Mouse (Mus musculus) olfactory bulb, adult 2 months (tissue): ENCODE measurements around the gene Mgat5. TPM values are rescaled to one million over a fixed set of nuclear protein-coding genes. Genes with fewer than 3 reads are reported as not detected.
A peak's percentile ranks its signal among the peaks of the same experiment; 100 is the strongest.

Experiments used
- H3K27ac ChIP-seq: fragments of 200-500 bp; 2 replicates; pipeline ENCODE4 v1.5.1; 2012; ENCODE audit warnings: low read depth, low read length; ENCODE audit not compliant: insufficient read depth
- H3K4me1 ChIP-seq: fragments of 200-500 bp; 2 replicates; pipeline ENCODE4 v1.6.1; 2012; ENCODE audit warnings: low read length; ENCODE audit not compliant: control insufficient read depth, insufficient read depth
- H3K4me3 ChIP-seq: fragments of 200-500 bp; 2 replicates; pipeline ENCODE4 v1.5.1; 2012; ENCODE audit warnings: mild to moderate bottlenecking, low read depth, low read length, moderate library complexity; ENCODE audit not compliant: insufficient read depth
- CTCF ChIP-seq: fragments of 200-500 bp; IDR thresholded peaks from 2 replicates; pipeline ENCODE4 v1.5.1; 2012; ENCODE audit warnings: low read depth, mild to moderate bottlenecking, low read length, moderate library complexity; ENCODE audit not compliant: insufficient read depth
- POLR2A ChIP-seq: fragments of 200-500 bp; IDR thresholded peaks from 2 replicates; pipeline ENCODE4 v1.6.1; 2012; ENCODE audit warnings: mild to moderate bottlenecking, low read depth, low read length, moderate library complexity; ENCODE audit not compliant: insufficient read depth
- WGBS: fragments of 180-500 bp; shearing (Covaris S2); methylation state at CpG from one replicate; pipeline ENCODE4 v1.1.7; 2018; 5-methylcytosine and 5-hydroxymethylcytosine counted together
- polyA plus RNA-seq: library from polyadenylated mRNA; stranded (reverse); fragments of >200 nt; gene quantifications from 2 replicates; pipeline ENCODE4 v1.2.4, GENCODE M21; 2012; ENCODE audit warnings: low replicate concordance; ENCODE audit not compliant: missing spikeins, insufficient read depth, insufficient read length

Mgat5 gene
- polyA plus RNA-seq = 101 TPM in 1 of 2 replicates, not detected in the other

- TF ChIP-seq POLR2A (peak; percentile 39), CTCF (no peak)
- under 1% methylated on average over 51 of the region's 51 CpGs for WGBS
Measured at GRCm38 (mm10) chr1:127204817-127205485, at the start of gene Mgat5. Gene Mgat5, plus strand, starts transcription at chr1:127205015.

GRCm38 (mm10) chr1:127160118-127160760 lies 44.6 kb upstream of the Mgat5 start:
- H3K4me1 ChIP-seq = no peaks in the 10 kb centered on the region
- TF ChIP-seq CTCF (no peak), POLR2A (no peak)
- H3K4me3 ChIP-seq = no peak overlapping the region
- H3K27ac ChIP-seq = no peak overlapping the region
- 49% methylated on average over 5 of the region's 5 CpGs for WGBS

More at GRCm38 (mm10) chr1:127204817-127205485, at the start of gene Mgat5:
- Histone ChIP-seq H3K4me3 (peak within 1 kb of the TSS; percentile 74), H3K4me1 (peaks cover 7% of the 10 kb centered on the region), H3K27ac (peak within 1 kb of the TSS; percentile 80)

GRCm38 (mm10) chr1:127164589-127165160 lies 40.1 kb upstream of the Mgat5 start:
- no peak for TF ChIP-seq CTCF
- TF ChIP-seq POLR2A = no peak
- H3K27ac ChIP-seq = no peak overlapping the region
- peaks cover 3% of the 10 kb centered on the region for H3K4me1 ChIP-seq
- WGBS = 63% methylated on average over 4 of the region's 4 CpGs
- no peak overlapping the region for H3K4me3 ChIP-seq

GRCm38 (mm10) chr1:127166521-127166920 lies 38.3 kb upstream of the Mgat5 start:
- Histone ChIP-seq H3K4me1 (peaks cover 3% of the 10 kb centered on the region), H3K27ac (no peak overlapping the region), H3K4me3 (no peak overlapping the region)
- no peak for TF ChIP-seq POLR2A
- no peak for TF ChIP-seq CTCF

- TF ChIP-seq CTCF = no peak
- TF ChIP-seq POLR2A = no peak
- Histone ChIP-seq H3K4me1 (peaks cover 3% of the 10 kb centered on the region), H3K27ac (no peak overlapping the region), H3K4me3 (no peak overlapping the region)
- WGBS = 75% methylated on average over 1 of the region's 1 CpGs
Measured at GRCm38 (mm10) chr1:127167586-127167985, 37.2 kb upstream of the Mgat5 start.

- WGBS = 37% methylated on average over 8 of the region's 8 CpGs
- no peak overlapping the region for H3K27ac ChIP-seq
- TF ChIP-seq POLR2A (no peak), CTCF (no peak)
- H3K4me3 ChIP-seq = no peak overlapping the region
- H3K4me1 ChIP-seq = peaks cover 3% of the 10 kb centered on the region
Measured at GRCm38 (mm10) chr1:127168205-127168604, 36.6 kb upstream of the Mgat5 start.

- peaks cover 3% of the 10 kb centered on the region for H3K4me1 ChIP-seq
- H3K27ac ChIP-seq = no peak overlapping the region
- WGBS = 83% methylated on average over 8 of the region's 8 CpGs
- H3K4me3 ChIP-seq = no peak overlapping the region
- TF ChIP-seq POLR2A (no peak), CTCF (no peak)
Measured at GRCm38 (mm10) chr1:127169516-127169915, 35.3 kb upstream of the Mgat5 start.

- TF ChIP-seq CTCF (no peak), POLR2A (no peak)
- peaks cover 3% of the 10 kb centered on the region for H3K4me1 ChIP-seq
- no peak overlapping the region for H3K27ac ChIP-seq
- no peak overlapping the region for H3K4me3 ChIP-seq
- WGBS = 92% methylated on average over 7 of the region's 7 CpGs
Measured at GRCm38 (mm10) chr1:127171361-127171760, 33.5 kb upstream of the Mgat5 start.

- no peak overlapping the region for H3K4me3 ChIP-seq
- WGBS = 82% methylated on average over 3 of the region's 3 CpGs
- TF ChIP-seq POLR2A = no peak
- no peak for TF ChIP-seq CTCF
- no peak overlapping the region for H3K27ac ChIP-seq
- no peaks in the 10 kb centered on the region for H3K4me1 ChIP-seq
Measured at GRCm38 (mm10) chr1:127173448-127173847, 31.4 kb upstream of the Mgat5 start.
